ENCODE assay signal across 13 mouse cellular contexts in genomic region chr9:21126259-21126627, GRCm38 (mm10). TPM values are rescaled to one million over a fixed set of nuclear protein-coding genes. Genes with fewer than 3 reads are reported as not detected.
A peak's percentile ranks its signal among the peaks of the same experiment; 100 is the strongest.
DNase-seq lines count a peak whose midpoint lies in the region; ATAC-seq and TF ChIP-seq lines count a peak whose summit lies in the region.
"Had no signal": no experiment of that assay in that cellular context is flagged by ENCODE, and none has a peak within 500 bp of the region (broad histone marks: within the 10 kb centered on the region; RNA-seq: fewer than 3 reads in every experiment).

No protein-coding gene starts in this region.

- peak overlapping the region; percentile 36 for H3K27ac ChIP-seq in liver, postnatal 0 days (ENCODE audit: low read depth)
- no peak overlapping the region for H3K27ac ChIP-seq in liver, embryonic 11.5 days (ENCODE audit: low read depth, low read length)
- peak overlapping the region; percentile 78 for H3K27ac ChIP-seq in MEL (ENCODE audit: control insufficient read depth, low read depth, low read length)
- H3K27ac ChIP-seq: hindbrain, embryonic 14.5 days had no signal

- H3K9me3 ChIP-seq in liver, postnatal 0 days (ENCODE audit: low read length): no peaks in the 10 kb centered on the region
- H3K9me3 ChIP-seq in liver, embryonic 11.5 days (ENCODE audit: control insufficient read depth, low read length): no peaks in the 10 kb centered on the region
- no peaks in the 10 kb centered on the region for H3K9me3 ChIP-seq in MEL (replicated peaks; ENCODE audit: insufficient read depth, low read length)

- H3K79me2 ChIP-seq in MEL (ENCODE audit: control insufficient read depth, insufficient read depth, low read length, poor library complexity) (peaks cover 8% of the 10 kb centered on the region), myocyte (ENCODE audit: control insufficient read depth, insufficient read depth) (no peaks in the 10 kb centered on the region)

- no peak overlapping the region for H3K4me3 ChIP-seq in liver, postnatal 0 days (ENCODE audit: low read depth, low read length)
- no peak overlapping the region for H3K4me3 ChIP-seq in liver, embryonic 11.5 days (ENCODE audit: low read depth, low read length)
- H3K4me3 ChIP-seq in MEL (ENCODE audit: control insufficient read depth in 1 of 2, insufficient read depth in 1 of 2, low read depth in 2 of 2, low read length in 2 of 2): no peak overlapping the region
- no peak overlapping the region for H3K4me3 ChIP-seq in myocyte

- no peak for DNase-seq in liver, postnatal 0 days
- DNase-seq in liver, embryonic 11.5 days (ENCODE audit: low spot score): no peak
- DNase-seq in MEL (ENCODE audit: low read depth, low spot score): peak; percentile 100
- DNase-seq in layer of hippocampus, postnatal 25 days (ENCODE audit: extremely low spot score in 1 of 2, low spot score in 1 of 2): no peak
- DNase-seq: cerebellum, adult 9-11 months; gastrocnemius, postnatal 10 days; kidney, adult 18-20 months; thymus, postnatal 25 days had no signal

- 57% methylated on average over 2 of the region's 2 CpGs for WGBS in liver, postnatal 0 days (ENCODE audit: insufficient replicate concordance)
- WGBS in liver, embryonic 11.5 days: 69% methylated on average over 2 of the region's 2 CpGs

- H3ac ChIP-seq in myocyte (ENCODE audit: control insufficient read depth, insufficient read length): no peak overlapping the region

- peaks cover 13% of the 10 kb centered on the region for H3K4me1 ChIP-seq in liver, postnatal 0 days (ENCODE audit: insufficient read depth)
- peaks cover 4% of the 10 kb centered on the region for H3K4me1 ChIP-seq in liver, embryonic 11.5 days (replicated peaks; ENCODE audit: control insufficient read depth, insufficient read depth, low read length)
- peaks cover 12 to 33% of the 10 kb centered on the region in 2 experiments for H3K4me1 ChIP-seq in MEL (ENCODE audit: control insufficient read depth in 1 of 2, insufficient read depth in 2 of 2, low read length in 2 of 2)

- TF ChIP-seq POLR2A in MEL (IDR thresholded peaks at IDR 0.05; ENCODE audit: control insufficient read depth in 1 of 2, insufficient read depth in 1 of 2, low read depth in 1 of 2, low read length in 2 of 2, poor library complexity in 1 of 2): no peak
- no peak for TF ChIP-seq POLR2A in myocyte (IDR thresholded peaks at IDR 0.05; ENCODE audit: insufficient read length, low read depth)

- peak; percentile 38 for ATAC-seq in liver, postnatal 0 days
- no peak for ATAC-seq in liver, embryonic 11.5 days (replicated peaks; ENCODE audit: low FRiP score)
- 0 out of 2 replicates have a peak, but pooled peaks have one; percentile 18 for ATAC-seq in erythroblast, adult 5-6 weeks (replicated peaks; ENCODE audit: low FRiP score, poor library complexity, severe bottlenecking)
- no peak for ATAC-seq in CD4-positive, CD25-positive, alpha-beta regulatory T cell, adult 4 months
- ATAC-seq: forebrain, embryonic 14.5 days had no signal

- no peak overlapping the region for H3K4me2 ChIP-seq in liver, postnatal 0 days (ENCODE audit: low read depth, low read length)
- H3K4me2 ChIP-seq in liver, embryonic 11.5 days: no peak overlapping the region
- peak overlapping the region; percentile 14 for H3K4me2 ChIP-seq in myocyte (ENCODE audit: low read depth)
- H3K4me2 ChIP-seq: hindbrain, embryonic 14.5 days had no signal

- 0 out of 2 replicates have a peak overlapping the region, but pooled peaks have one; percentile 11 for H3K9ac ChIP-seq in liver, postnatal 0 days (replicated peaks)
- H3K9ac ChIP-seq in liver, embryonic 11.5 days (ENCODE audit: low read depth, low read length): no peak overlapping the region
- H3K9ac ChIP-seq in MEL (ENCODE audit: control insufficient read depth, low read depth, low read length, poor library complexity, severe bottlenecking): peak overlapping the region; percentile 41
- H3K9ac ChIP-seq: hindbrain, embryonic 14.5 days had no signal

- TF ChIP-seq CTCF in liver, postnatal 0 days (IDR thresholded peaks at IDR 0.05; ENCODE audit: low read depth): no peak
- TF ChIP-seq CTCF in MEL (IDR thresholded peaks at IDR 0.05 in 2 of 3, conservative IDR thresholded peaks at IDR 0.05 in 1 of 3; ENCODE audit: control insufficient read depth in 1 of 3, insufficient read depth in 1 of 3, low read depth in 2 of 3, low read length in 3 of 3, poor library complexity in 1 of 3, severe bottlenecking in 1 of 3): no peak

- no peak for TF ChIP-seq RAD21 in MEL (IDR thresholded peaks at IDR 0.05; ENCODE audit: low read depth, low read length)

- no peak for TF ChIP-seq EP300 in liver, postnatal 0 days (IDR thresholded peaks at IDR 0.05; ENCODE audit: low read depth)
- TF ChIP-seq EP300 in MEL (IDR thresholded peaks at IDR 0.05; ENCODE audit: low read depth in 1 of 2, low read length in 2 of 2): no peak

- no peaks in the 10 kb centered on the region for H3K27me3 ChIP-seq in liver, postnatal 0 days (ENCODE audit: insufficient read depth, low read length)
- H3K27me3 ChIP-seq in liver, embryonic 11.5 days (replicated peaks; ENCODE audit: control insufficient read depth, insufficient read depth, low read length): no peaks in the 10 kb centered on the region
- no peaks in the 10 kb centered on the region for H3K27me3 ChIP-seq in MEL (ENCODE audit: control insufficient read depth in 1 of 2, insufficient read depth in 2 of 2, low read length in 2 of 2)
- H3K27me3 ChIP-seq in myocyte (ENCODE audit: control insufficient read depth, insufficient read depth, insufficient read length): no peaks in the 10 kb centered on the region

- H3K36me3 ChIP-seq in liver, postnatal 0 days (replicated peaks; ENCODE audit: insufficient read depth, low read length): peaks cover 34% of the 10 kb centered on the region
- peaks cover 7% of the 10 kb centered on the region; the same call in 1 of the 2 replicates for H3K36me3 ChIP-seq in liver, embryonic 11.5 days (ENCODE audit: control insufficient read depth, insufficient read depth, low read length)
- peaks cover 2 to 28% of the 10 kb centered on the region in 2 experiments; a peak in 3 of 4 replicates for H3K36me3 ChIP-seq in MEL (ENCODE audit: control insufficient read depth in 1 of 2, insufficient read depth in 2 of 2, low read length in 2 of 2)
- H3K36me3 ChIP-seq in myocyte (ENCODE audit: control insufficient read depth, insufficient read depth): peaks cover 10% of the 10 kb centered on the region

RNA-seq across cellular contexts. Expression of gene Tyk2, which starts 4.8 kb away (rescaled TPM):
- 4.5 and 5.4 TPM in 2 replicates for polyA plus RNA-seq in liver, postnatal 0 days (2015; fragmentation: Nextera tagmentation; extraction: Ambion mirVana)
- polyA plus RNA-seq in liver, embryonic 11.5 days (2014; fragmentation: Nextera tagmentation; extraction: Ambion mirVana): 11.5 and 13.8 TPM in 2 replicates
- 43.8 and 45.6 TPM in 2 replicates for total RNA-seq in MEL (2012; rRNA removed)
- polyA plus RNA-seq in MEL (2012; ENCODE audit: insufficient read depth in 1 of 2, insufficient read length in 2 of 2, low read depth in 1 of 2, low replicate concordance in 2 of 2, missing spikeins in 1 of 2) (10 to 100 TPM in 1 of 2 experiments, not detected in 1; 63.3 TPM), myocyte (2012; fragmentation: generic; extraction: Trizol) (11.4 TPM)
- total RNA-seq in erythroblast, adult 5-6 weeks (2015; ENCODE audit: low replicate concordance): 2.7 and 4.2 TPM in 2 replicates
- 3.3 and 5.3 TPM in 2 replicates for total RNA-seq in erythroblast, adult 5-6 weeks (2017; ENCODE audit: low replicate concordance)
- 10 to 100 TPM; 35.2 to 77.5 TPM for polyA plus RNA-seq in CD4-positive, CD25-positive, alpha-beta regulatory T cell, adult 4 months (2017; shearing (Covaris generic))
- 10 to 100 TPM; 12.7 to 16.4 TPM for total RNA-seq in layer of hippocampus, postnatal 25 days (2021)

RNA-seq across cellular contexts. Expression of gene Cdc37, which starts 23.5 kb away (rescaled TPM):
- polyA plus RNA-seq in liver, postnatal 0 days (2015; fragmentation: Nextera tagmentation; extraction: Ambion mirVana): 81.1 and 84.1 TPM in 2 replicates
- 334 and 347 TPM in 2 replicates for polyA plus RNA-seq in liver, embryonic 11.5 days (2014; fragmentation: Nextera tagmentation; extraction: Ambion mirVana)
- total RNA-seq in MEL (2012; rRNA removed): 751 and 779 TPM in 2 replicates
- polyA plus RNA-seq in MEL (2012; ENCODE audit: insufficient read depth in 1 of 2, insufficient read length in 2 of 2, low read depth in 1 of 2, low replicate concordance in 2 of 2, missing spikeins in 1 of 2) (1,000 to 10,000 TPM in 1 of 2 experiments, 100 to 1,000 TPM in 1; 914 to 1,631 TPM), myocyte (2012; fragmentation: generic; extraction: Trizol) (288 TPM)
- total RNA-seq in erythroblast, adult 5-6 weeks (2015; ENCODE audit: low replicate concordance): 21.9 and 29.8 TPM in 2 replicates
- 35.5 and 75.3 TPM in 2 replicates for total RNA-seq in erythroblast, adult 5-6 weeks (2017; ENCODE audit: low replicate concordance)
- 100 to 1,000 TPM; 100 to 115 TPM for polyA plus RNA-seq in CD4-positive, CD25-positive, alpha-beta regulatory T cell, adult 4 months (2017; shearing (Covaris generic))
- total RNA-seq in layer of hippocampus, postnatal 25 days (2021): 100 to 1,000 TPM; 144 to 156 TPM

RNA-seq across cellular contexts. Expression of gene Raver1, which starts 34.4 kb away (rescaled TPM):
- 8.3 and 9.5 TPM in 2 replicates for polyA plus RNA-seq in liver, postnatal 0 days (2015; fragmentation: Nextera tagmentation; extraction: Ambion mirVana)
- 89.8 and 94.0 TPM in 2 replicates for polyA plus RNA-seq in liver, embryonic 11.5 days (2014; fragmentation: Nextera tagmentation; extraction: Ambion mirVana)
- 50.0 and 60.1 TPM in 2 replicates for total RNA-seq in MEL (2012; rRNA removed)
- 100 to 1,000 TPM in 1 of 2 experiments, not detected in 1; 291 TPM for polyA plus RNA-seq in MEL (2012; ENCODE audit: insufficient read depth in 1 of 2, insufficient read length in 2 of 2, low read depth in 1 of 2, low replicate concordance in 2 of 2, missing spikeins in 1 of 2)
- 4.0 and 11.7 TPM in 2 replicates for total RNA-seq in erythroblast, adult 5-6 weeks (2015; ENCODE audit: low replicate concordance)
- 3.8 and 7.8 TPM in 2 replicates for total RNA-seq in erythroblast, adult 5-6 weeks (2017; ENCODE audit: low replicate concordance)
- polyA plus RNA-seq in myocyte (2012; fragmentation: generic; extraction: Trizol): 24.6 TPM
- polyA plus RNA-seq in CD4-positive, CD25-positive, alpha-beta regulatory T cell, adult 4 months (2017; shearing (Covaris generic)): 10 to 100 TPM; 18.5 to 21.1 TPM
- total RNA-seq in layer of hippocampus, postnatal 25 days (2021): 10 to 100 TPM; 28.4 to 34.7 TPM

RNA-seq across cellular contexts. Expression of gene Gm38431, which starts 34.4 kb away (rescaled TPM):
- polyA plus RNA-seq in liver, postnatal 0 days (2015; fragmentation: Nextera tagmentation; extraction: Ambion mirVana): 0.40 and 0.61 TPM in 2 replicates
- polyA plus RNA-seq in liver, embryonic 11.5 days (2014; fragmentation: Nextera tagmentation; extraction: Ambion mirVana): 4.2 and 4.3 TPM in 2 replicates
- total RNA-seq in MEL (2012; rRNA removed): 42.1 and 47.8 TPM in 2 replicates
- 100 to 1,000 TPM in 1 of 2 experiments, 10 to 100 TPM in 1; 38.9 to 191 TPM for polyA plus RNA-seq in MEL (2012; ENCODE audit: insufficient read depth in 1 of 2, insufficient read length in 2 of 2, low read depth in 1 of 2, low replicate concordance in 2 of 2, missing spikeins in 1 of 2)
- total RNA-seq in erythroblast, adult 5-6 weeks (2015; ENCODE audit: low replicate concordance): 19.4 and 20.9 TPM in 2 replicates
- 1.8 and 3.6 TPM in 2 replicates for total RNA-seq in erythroblast, adult 5-6 weeks (2017; ENCODE audit: low replicate concordance)
- polyA plus RNA-seq in myocyte (2012; fragmentation: generic; extraction: Trizol): 2.2 TPM
- 1 to 10 TPM in 1 of 2 experiments, under 1 TPM in 1; 0.20 to 2.9 TPM for polyA plus RNA-seq in CD4-positive, CD25-positive, alpha-beta regulatory T cell, adult 4 months (2017; shearing (Covaris generic))
- total RNA-seq in layer of hippocampus, postnatal 25 days (2021): 1 to 10 TPM; 2.4 to 2.7 TPM

RNA-seq across cellular contexts. Expression of gene Pde4a, which starts 39.3 kb away (rescaled TPM):
- polyA plus RNA-seq in liver, postnatal 0 days (2015; fragmentation: Nextera tagmentation; extraction: Ambion mirVana): 1.4 and 1.5 TPM in 2 replicates
- polyA plus RNA-seq in liver, embryonic 11.5 days (2014; fragmentation: Nextera tagmentation; extraction: Ambion mirVana): 5.3 and 5.4 TPM in 2 replicates
- 13.8 and 16.6 TPM in 2 replicates for total RNA-seq in MEL (2012; rRNA removed)
- 10 to 100 TPM; 45.6 to 53.9 TPM for polyA plus RNA-seq in MEL (2012; ENCODE audit: insufficient read depth in 1 of 2, insufficient read length in 2 of 2, low read depth in 1 of 2, low replicate concordance in 2 of 2, missing spikeins in 1 of 2)
- 2.5 and 2.7 TPM in 2 replicates for total RNA-seq in erythroblast, adult 5-6 weeks (2015; ENCODE audit: low replicate concordance)
- 0.77 and 1.1 TPM in 2 replicates for total RNA-seq in erythroblast, adult 5-6 weeks (2017; ENCODE audit: low replicate concordance)
- polyA plus RNA-seq in myocyte (2012; fragmentation: generic; extraction: Trizol): 3.6 TPM
- polyA plus RNA-seq in CD4-positive, CD25-positive, alpha-beta regulatory T cell, adult 4 months (2017; shearing (Covaris generic)): 1 to 10 TPM in 1 of 2 experiments, under 1 TPM in 1; 0.67 to 1.3 TPM
- 10 to 100 TPM; 74.0 to 85.1 TPM for total RNA-seq in layer of hippocampus, postnatal 25 days (2021)

Comparison
In these comparisons a context has a peak if more than half of its experiments do, and no peak if none do; other contexts are left out.
1. ATAC-seq: peak in liver, postnatal 0 days (single experiment) and erythroblast, adult 5-6 weeks (single experiment); none in liver, embryonic 11.5 days (single experiment) and CD4-positive, CD25-positive, alpha-beta regulatory T cell, adult 4 months (single experiment).